Mouse (Mus musculus): ENCODE results near the gene Fam57a. TPM values are rescaled to one million over a fixed set of nuclear protein-coding genes. Genes with fewer than 3 reads are reported as not detected.
"Not testable (repeated sequence)": the region's sequence is repeated elsewhere in the genome, so short reads cannot be mapped to it uniquely, and the experiment has no call there.

Gene Fam57a
- total RNA-seq, 2 experiments from 2014 or later = 5.5 to 6.5 TPM

DNA sequence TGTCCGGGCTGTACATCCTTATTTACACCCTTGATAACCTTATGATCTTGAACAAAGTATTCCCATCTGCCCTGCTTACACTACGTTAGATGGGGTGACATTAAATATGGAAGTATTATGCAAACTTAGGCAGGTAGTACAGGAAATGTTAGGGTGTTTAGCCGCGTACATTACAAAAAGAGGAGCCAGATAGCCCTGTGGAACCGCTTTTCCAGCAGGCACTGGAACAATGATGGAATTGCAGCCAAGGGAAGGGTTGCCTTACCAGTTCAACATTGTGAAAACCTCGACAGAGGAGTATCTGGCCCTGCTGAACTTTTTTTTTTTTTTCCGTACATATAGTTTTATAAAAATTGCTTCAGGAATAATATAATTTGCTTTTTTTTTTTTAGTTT, 672 bp downstream of the Fam57a start:
- no peak for DNase-seq

- DNase-seq = no peak
Observed at GRCm38 (mm10) chr11:76183745-76184144, 4.3 kb downstream of the Fam57a start.

DNA sequence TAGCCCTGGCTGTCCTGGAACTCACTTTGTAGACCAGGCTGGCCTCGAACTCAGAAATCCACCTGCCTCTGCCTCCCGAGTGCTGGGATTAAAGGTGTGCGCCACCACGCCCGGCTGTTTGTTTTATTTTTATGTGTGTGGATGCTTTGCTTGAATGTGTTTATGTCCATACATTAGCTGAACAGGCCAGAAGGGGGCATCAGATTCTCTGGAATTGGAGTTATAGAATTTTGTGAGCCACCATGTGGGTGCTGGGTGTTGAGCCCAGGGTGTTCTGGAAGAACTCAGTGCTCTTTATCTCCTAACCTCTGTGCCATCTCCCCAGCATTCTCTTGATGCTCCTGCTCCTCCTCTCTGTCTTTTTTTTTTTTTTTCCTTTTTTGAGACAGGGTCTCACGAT, 7.4 kb downstream of the Fam57a start:
- no peak for DNase-seq

- no peak for DNase-seq
Observed at GRCm38 (mm10) chr11:76196275-76196976, 17.0 kb downstream of the Fam57a start.

- DNase-seq = no peak
Observed at GRCm38 (mm10) chr11:76196977-76197469, 17.6 kb downstream of the Fam57a start.

DNA sequence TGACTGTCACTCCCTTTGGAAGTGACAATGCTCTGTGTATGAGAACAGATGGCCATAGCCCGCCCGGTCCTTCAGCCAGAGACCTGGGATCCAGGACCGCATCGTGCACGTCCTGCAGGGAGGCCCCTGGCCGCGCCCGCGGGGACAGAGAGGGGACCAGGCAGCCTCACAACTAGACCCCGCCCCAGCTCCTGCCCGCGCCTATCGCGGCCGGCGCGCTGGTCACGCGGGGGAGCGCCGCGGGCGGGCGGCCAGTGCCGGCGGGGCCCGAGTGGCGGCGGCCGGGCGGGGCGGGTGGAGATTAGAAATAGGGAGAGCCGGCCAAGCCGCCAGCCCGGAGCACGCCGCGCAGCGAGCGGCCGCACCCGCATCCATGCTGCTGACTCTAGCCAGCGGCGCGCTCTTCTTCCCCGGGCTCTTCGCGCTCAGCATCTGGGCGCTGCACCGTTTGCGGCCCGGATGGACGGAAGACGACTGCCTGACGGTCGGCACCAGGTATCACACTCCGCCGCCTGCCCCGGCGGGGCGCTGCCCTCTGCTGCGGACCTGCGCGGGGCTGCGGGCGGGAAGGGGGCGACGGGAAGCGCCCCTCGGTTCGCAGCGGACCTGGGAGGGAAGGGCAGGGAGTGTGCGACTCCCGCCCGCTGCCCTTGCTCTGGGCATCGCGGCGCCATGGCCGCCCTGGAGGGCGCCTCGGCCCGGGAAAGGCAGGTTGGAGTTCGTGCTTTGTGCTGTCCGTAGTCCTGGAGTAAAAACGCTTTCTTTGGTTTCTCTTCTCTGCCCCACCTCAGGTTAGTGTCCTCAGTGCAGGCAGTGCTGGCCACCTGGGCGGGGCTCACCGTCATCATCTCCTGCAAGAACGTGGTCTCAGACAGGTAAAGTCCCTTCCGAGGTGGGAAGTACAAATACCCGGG, 22.5 kb downstream of the Fam57a start:
- peak; percentile 88 for DNase-seq

DNA sequence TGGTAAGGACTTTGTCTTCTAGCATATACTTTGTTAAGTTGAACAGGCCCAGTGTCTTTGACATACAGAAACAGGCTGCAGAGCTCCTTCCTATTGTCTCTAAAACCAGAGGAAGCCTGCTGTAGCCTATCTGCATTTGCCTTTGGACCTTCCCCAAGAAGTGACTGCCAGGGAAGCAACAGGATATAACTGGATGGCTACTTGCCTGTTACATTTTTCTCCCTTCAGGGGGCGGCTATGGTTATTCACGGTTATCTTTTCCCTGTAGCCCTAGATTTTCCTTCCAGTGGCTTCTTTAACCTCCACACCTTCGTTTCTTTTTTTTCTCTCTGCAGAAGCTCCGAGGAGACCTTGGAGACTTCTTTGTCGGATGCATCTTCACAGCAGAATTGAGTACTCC, 27.3 kb downstream of the Fam57a start:
- DNase-seq = no peak

GRCm38 (mm10) chr11:76210228-76210985, 30.9 kb downstream of the Fam57a start:
- no peak for DNase-seq

DNA sequence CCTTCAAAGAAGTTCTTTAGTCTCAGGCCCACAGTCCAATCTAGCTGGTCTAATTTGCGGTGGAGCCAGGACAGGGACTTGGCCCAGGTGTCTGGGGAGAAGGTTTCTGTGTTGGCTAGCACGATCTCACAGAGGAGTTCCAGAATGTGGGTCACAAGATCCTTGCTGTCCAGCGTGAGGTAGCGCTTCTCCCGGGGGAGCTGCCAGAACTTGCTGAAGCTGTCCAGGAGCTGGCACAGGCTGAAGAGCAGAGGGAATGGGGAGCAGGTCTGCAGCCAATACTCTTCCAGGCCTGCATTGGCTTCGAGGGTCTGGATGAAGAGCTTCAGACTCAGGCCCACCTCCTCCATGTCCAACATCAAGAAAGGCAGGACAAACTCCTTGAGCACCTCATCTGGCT, 32.1 kb downstream of the Fam57a start:
- DNase-seq = not testable (repeated sequence)

- DNase-seq = no peak
Observed at GRCm38 (mm10) chr11:76213841-76214240, 34.4 kb downstream of the Fam57a start.

GRCm38 (mm10) chr11:76215011-76215410, 35.5 kb downstream of the Fam57a start:
- no peak for DNase-seq

GRCm38 (mm10) chr11:76216049-76216540, 36.6 kb downstream of the Fam57a start:
- no peak for DNase-seq

DNA sequence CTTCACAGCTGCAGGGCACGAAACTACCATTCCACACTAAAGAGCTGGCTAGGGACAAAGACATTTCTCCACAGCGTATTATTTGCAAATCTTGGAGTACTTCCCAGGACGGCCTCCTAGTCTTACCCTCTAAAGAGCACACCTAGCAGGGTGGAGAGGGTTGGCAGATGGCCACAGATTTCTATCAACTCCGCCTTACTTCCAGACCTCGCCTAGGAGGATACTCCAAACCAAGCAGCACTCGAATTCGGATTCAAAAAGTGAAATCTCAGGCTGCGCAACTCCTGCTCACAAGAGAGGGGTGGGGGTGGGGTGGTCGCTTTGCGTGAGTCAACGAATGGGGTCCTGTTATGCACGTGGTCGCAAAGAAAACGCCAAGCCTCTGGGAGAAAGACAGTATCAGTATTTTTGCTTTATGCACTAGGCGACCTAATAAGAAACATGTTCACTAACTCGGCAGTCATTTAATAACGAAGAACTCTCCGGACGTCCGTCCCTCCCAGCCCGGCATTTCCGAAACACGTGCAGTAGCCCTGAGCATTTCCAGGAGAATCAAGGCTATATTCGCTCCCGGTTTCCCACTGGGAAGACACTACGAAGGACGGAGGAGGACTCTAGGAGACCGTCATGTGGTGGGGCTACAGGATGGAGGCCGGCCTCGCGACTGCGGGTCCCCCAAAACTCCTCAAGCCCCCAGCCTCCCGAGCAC, 37.4 kb downstream of the Fam57a start:
- peak; percentile 18 for DNase-seq

- peak; percentile 98 for DNase-seq
Observed at GRCm38 (mm10) chr11:76217390-76217800, 37.9 kb downstream of the Fam57a start, which contains the start of the genes Dbil5 and Gemin4. Dbil5 (plus strand) TSS chr11:76217608. Gemin4 (minus strand) TSS chr11:76217664.

GRCm38 (mm10) chr11:76224631-76225030, 45.2 kb downstream of the Fam57a start:
- no peak for DNase-seq

GRCm38 (mm10) chr11:76225051-76225450, 45.6 kb downstream of the Fam57a start:
- no peak for DNase-seq

- no peak for DNase-seq
Observed at GRCm38 (mm10) chr11:76236136-76236535, 56.7 kb downstream of the Fam57a start.

DNA sequence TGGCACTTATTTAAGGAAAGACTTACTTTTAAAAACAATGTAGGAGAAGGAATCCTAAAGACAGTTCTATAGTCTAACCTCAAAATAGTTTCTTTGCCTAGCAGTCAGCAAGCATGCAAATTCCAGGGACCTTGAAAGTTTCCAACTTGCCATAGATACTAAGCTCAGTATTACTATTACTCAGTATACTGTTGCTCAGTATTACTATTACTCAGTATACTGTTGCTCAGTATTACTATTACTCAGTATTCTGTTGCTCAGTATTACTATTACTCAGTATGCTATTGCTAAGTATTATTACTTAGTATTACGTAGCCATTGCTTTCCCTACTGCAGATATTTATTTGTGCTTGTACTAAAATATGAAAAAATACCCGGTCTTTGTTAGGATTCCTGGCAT, 60.3 kb downstream of the Fam57a start:
- no peak for DNase-seq

GRCm38 (mm10) chr11:76242901-76243810, 63.7 kb downstream of the Fam57a start, which contains the start of the genes Mrm3 and Glod4:
Mrm3 (plus strand) TSS chr11:76243715.
Glod4 (minus strand) TSS chr11:76243725.
- peak; percentile 93 for DNase-seq

Measured in gastrocnemius, postnatal 10 days (tissue).